Mouse (Mus musculus) 3T3-L1 (cell line): ENCODE data around the gene Smagp.

Experiments used
- DNase-seq: peaks from one replicate; pipeline ENCODE4 v3.0.0-alpha.2; 2015; ENCODE audit warnings: low read depth, low spot score

Smagp gene

GRCm38 (mm10) chr15:100598287-100598882 is 38.4 kb downstream of the Smagp start:
- DNase-seq, result no peak

GRCm38 (mm10) chr15:100592817-100593216 is 43.9 kb downstream of the Smagp start:
- DNase-seq, result no peak

GRCm38 (mm10) chr15:100590436-100590835 is 46.3 kb downstream of the Smagp start:
- no peak for DNase-seq

- DNase-seq, result no peak
Observed at GRCm38 (mm10) chr15:100588297-100588696, 48.4 kb downstream of the Smagp start.

- no peak for DNase-seq
Observed at GRCm38 (mm10) chr15:100587166-100587565, 49.6 kb downstream of the Smagp start.

- DNase-seq, result no peak
Observed at GRCm38 (mm10) chr15:100585931-100586330, 50.8 kb downstream of the Smagp start.

- no peak for DNase-seq
Observed at GRCm38 (mm10) chr15:100580108-100580507, 56.6 kb downstream of the Smagp start.

GRCm38 (mm10) chr15:100577972-100578371 is 58.8 kb downstream of the Smagp start:
- no peak for DNase-seq

- no peak for DNase-seq
Observed at GRCm38 (mm10) chr15:100576810-100577209, 59.9 kb downstream of the Smagp start.

- DNase-seq, result no peak
Observed at GRCm38 (mm10) chr15:100576392-100576791, 60.3 kb downstream of the Smagp start.

- no peak for DNase-seq
Observed at GRCm38 (mm10) chr15:100575366-100575765, 61.4 kb downstream of the Smagp start.

GRCm38 (mm10) chr15:100574378-100574777 is 62.4 kb downstream of the Smagp start:
- DNase-seq, result no peak

GRCm38 (mm10) chr15:100573946-100574345 is 62.8 kb downstream of the Smagp start:
- no peak for DNase-seq
